Mouse (Mus musculus) G1E (cell line): ENCODE measurements at regions not wholly inside any gene's neighbourhood (a gene's known extent, or its start where the extent isn't known, plus 50 kb on each side); places are given as distances from the start of the nearest gene placed in this dataset.

Source experiments
- ATAC-seq: 2 replicates; pipeline ENCODE4 v1.8.0; 2016; ENCODE audit warnings: mild to moderate bottlenecking; ENCODE audit not compliant: insufficient number of reproducible peaks, poor library complexity, low FRiP score, severe bottlenecking; ENCODE audit errors: extremely low read depth
- DNase-seq: peaks from one replicate; pipeline ENCODE4 v3.0.0; 2012; ENCODE audit warnings: low spot score
- H3K27me3 ChIP-seq: 2 replicates; pipeline ENCODE4 v1.6.1; 2012; ENCODE audit warnings: mild to moderate bottlenecking, low read length, inconsistent platforms; ENCODE audit not compliant: insufficient read depth
- H3K36me3 ChIP-seq: replicated peaks from 2 replicates; pipeline ENCODE3; 2012; ENCODE audit warnings: mild to moderate bottlenecking, inconsistent platforms
- H3K4me1 ChIP-seq: 2 replicates; pipeline ENCODE4 v1.6.1; 2012; ENCODE audit warnings: low read depth, low read length, inconsistent platforms, mixed read lengths; ENCODE audit not compliant: insufficient read depth
- H3K4me3 ChIP-seq: 2 replicates; pipeline ENCODE4 v1.5.1; 2012; ENCODE audit warnings: low read depth, mild to moderate bottlenecking, inconsistent platforms, low read length, moderate library complexity, mixed read lengths
- H3K9me3 ChIP-seq: replicated peaks from 2 replicates; pipeline ENCODE4 v1.6.1; 2012; ENCODE audit warnings: inconsistent platforms
- CTCF ChIP-seq: IDR thresholded peaks from 2 replicates; pipeline ENCODE4 v1.5.1; 2012; ENCODE audit warnings: low read depth, low read length, inconsistent platforms, mixed read lengths
- GATA1 ChIP-seq: IDR thresholded peaks from 2 replicates; pipeline ENCODE4 v1.6.1; 2012; ENCODE audit warnings: borderline replicate concordance, low read length, inconsistent platforms, mixed read lengths
- GATA2 ChIP-seq: IDR thresholded peaks from 2 replicates; pipeline ENCODE4 v1.6.1; 2012; ENCODE audit warnings: low read depth, low read length, inconsistent platforms, borderline replicate concordance
- POLR2AphosphoS5 ChIP-seq: IDR thresholded peaks from 2 replicates; pipeline ENCODE4 v1.6.1; 2012; ENCODE audit warnings: low read depth, low read length, inconsistent platforms; ENCODE audit not compliant: insufficient replicate concordance
- TAL1 ChIP-seq: conservative IDR thresholded peaks from 2 replicates; pipeline ENCODE4 v1.6.1; 2012; ENCODE audit warnings: low read depth, low read length, inconsistent platforms, mixed read lengths

DNA sequence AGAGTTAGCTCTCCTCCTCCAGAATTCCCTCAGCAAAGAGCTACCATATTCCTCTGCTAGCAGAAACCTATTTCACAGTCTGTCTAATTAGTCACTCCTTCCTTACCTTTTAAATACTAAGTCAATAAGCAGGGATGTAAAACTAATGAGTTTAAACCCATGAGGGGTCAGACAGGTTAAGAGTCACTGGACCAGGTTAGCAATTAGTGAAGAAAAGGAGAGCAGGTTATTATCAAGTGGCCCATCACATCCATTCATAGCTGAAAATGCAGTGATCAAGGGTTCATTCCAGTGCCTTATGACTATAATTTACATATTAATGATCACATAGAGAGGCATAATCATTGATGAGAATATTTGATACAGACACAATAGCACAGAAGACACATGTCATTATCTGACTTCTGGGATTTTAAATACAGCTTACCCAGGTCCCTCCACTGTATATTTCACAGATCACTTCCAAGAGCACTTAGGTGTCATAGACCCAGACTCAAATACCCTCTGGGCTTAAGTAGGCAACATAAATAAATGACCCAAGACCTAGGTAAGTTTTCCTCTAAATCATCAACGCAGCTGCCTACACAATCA lies 355.4 kb upstream of the Rgma start:
- Histone ChIP-seq H3K27me3 (no peaks in the 10 kb centered on the region), H3K4me1 (no peaks in the 10 kb centered on the region), H3K9me3 (peaks cover 12% of the 10 kb centered on the region), H3K36me3 (no peaks in the 10 kb centered on the region), H3K4me3 (no peak overlapping the region)
- no peak for DNase-seq
- no peak for ATAC-seq
- TF ChIP-seq POLR2AphosphoS5 (no peak), GATA1 (no peak), TAL1 (no peak), CTCF (no peak), GATA2 (no peak)

DNA sequence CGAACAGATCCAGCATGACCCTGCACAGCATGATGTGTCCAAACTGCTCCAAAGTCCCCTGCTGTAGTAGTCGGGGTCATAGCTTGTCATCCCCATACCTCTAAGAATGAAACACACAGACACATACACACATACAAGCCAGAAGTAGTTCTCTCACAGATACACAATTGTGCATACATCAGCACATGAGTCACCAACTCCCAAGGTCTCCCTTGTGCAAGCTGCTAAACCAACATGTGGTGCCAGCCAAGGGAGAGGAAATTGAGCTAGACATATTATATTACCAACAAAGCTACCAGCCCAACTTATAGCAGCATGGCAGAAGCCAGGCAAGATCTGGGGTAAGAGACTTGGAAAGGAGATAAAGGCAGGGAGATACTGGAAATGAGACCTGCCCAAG lies 353.5 kb upstream of the Rgma start:
- DNase-seq = no peak

DNA sequence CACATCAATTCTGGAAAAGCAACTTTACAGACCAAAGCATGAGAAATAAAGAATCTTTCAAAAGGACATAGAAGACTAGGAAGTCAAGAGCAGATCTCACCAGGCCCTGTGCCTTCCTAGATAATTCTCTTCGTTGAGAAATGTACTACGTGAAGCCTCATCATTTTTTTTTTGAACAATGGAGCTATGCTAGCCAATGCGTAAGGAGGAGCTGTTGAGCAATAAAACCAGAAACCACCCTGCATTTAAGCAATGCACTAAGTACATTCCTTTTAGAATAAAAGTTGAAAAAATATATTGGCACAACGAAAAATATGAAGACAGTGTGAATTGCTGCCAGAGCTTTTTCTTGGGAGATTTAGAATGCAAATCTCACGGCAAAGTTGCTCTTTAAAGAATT lies 349.7 kb upstream of the Rgma start:
- no peaks in the 10 kb centered on the region for H3K27me3 ChIP-seq
- DNase-seq (no peak), ATAC-seq (no peak)
- no peak overlapping the region for H3K4me3 ChIP-seq
- TF ChIP-seq GATA1 (no peak), CTCF (no peak), TAL1 (no peak), GATA2 (no peak), POLR2AphosphoS5 (no peak)
- no peaks in the 10 kb centered on the region for H3K36me3 ChIP-seq
- no peaks in the 10 kb centered on the region for H3K4me1 ChIP-seq
- peaks cover 19% of the 10 kb centered on the region for H3K9me3 ChIP-seq

More for the DNA sequence above, 353.5 kb upstream of the Rgma start:
- H3K4me3 ChIP-seq = no peak overlapping the region
- peaks cover 13% of the 10 kb centered on the region; the same call in 1 of the 2 replicates for H3K9me3 ChIP-seq
- no peaks in the 10 kb centered on the region for H3K36me3 ChIP-seq
- no peaks in the 10 kb centered on the region for H3K27me3 ChIP-seq
- TF ChIP-seq CTCF (no peak), GATA1 (no peak), TAL1 (no peak), POLR2AphosphoS5 (no peak), GATA2 (no peak)
- ATAC-seq = no peak
- no peaks in the 10 kb centered on the region for H3K4me1 ChIP-seq

- TF ChIP-seq GATA1 = no peak
- no peak for TF ChIP-seq GATA2
- TF ChIP-seq TAL1 = no peak
- no peak for DNase-seq
These were observed 346.4 kb upstream of the Rgma start for GRCm38 (mm10) chr7:73028952-73029351.

GRCm38 (mm10) chr7:73031407-73031806 lies 343.9 kb upstream of the Rgma start:
- no peak for ATAC-seq

More at GRCm38 (mm10) chr7:73028952-73029351, 346.4 kb upstream of the Rgma start:
- H3K4me3 ChIP-seq = no peak overlapping the region
- ATAC-seq = no peak
- H3K9me3 ChIP-seq = peaks cover 22% of the 10 kb centered on the region
- no peaks in the 10 kb centered on the region for H3K4me1 ChIP-seq
- no peaks in the 10 kb centered on the region for H3K36me3 ChIP-seq
- H3K27me3 ChIP-seq = no peaks in the 10 kb centered on the region

DNA sequence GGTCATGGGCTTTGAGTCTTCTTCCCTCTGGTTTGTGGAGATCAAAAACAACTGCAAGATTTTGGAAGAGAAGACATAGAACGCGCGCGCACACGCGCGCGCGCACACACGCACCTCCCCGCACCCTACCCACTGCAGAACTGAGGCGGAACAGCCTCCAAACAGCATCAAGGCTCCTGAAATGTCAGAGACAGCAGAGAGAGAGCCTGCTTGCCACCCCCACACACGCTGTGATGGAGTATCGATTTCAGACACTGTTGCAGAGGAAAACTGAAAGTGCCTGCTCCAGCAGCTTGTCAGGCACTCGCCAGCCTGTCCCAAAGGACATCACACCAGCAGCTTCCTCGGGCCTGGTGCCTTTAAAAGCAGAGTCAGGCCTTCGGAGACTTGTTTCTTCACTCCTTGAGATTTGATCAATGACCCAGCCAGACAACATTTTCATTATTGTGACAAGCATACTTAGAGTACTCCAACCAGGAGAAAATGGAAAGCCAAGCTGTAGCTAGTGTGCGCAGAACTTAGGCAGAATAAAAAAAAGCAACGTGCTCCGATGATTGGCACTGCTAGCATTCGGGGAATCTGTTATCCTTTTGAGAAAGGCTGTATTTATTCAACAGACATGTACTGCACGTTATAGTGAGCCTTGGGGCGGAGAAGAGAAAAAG lies 342.9 kb upstream of the Rgma start:
- TF ChIP-seq GATA2 = no peak
- TF ChIP-seq GATA1 = no peak
- TF ChIP-seq POLR2AphosphoS5 = no peak
- TF ChIP-seq CTCF = no peak
- TF ChIP-seq TAL1 = no peak
- Histone ChIP-seq H3K4me1 (no peaks in the 10 kb centered on the region), H3K9me3 (peaks cover 37% of the 10 kb centered on the region), H3K27me3 (no peaks in the 10 kb centered on the region), H3K4me3 (no peak overlapping the region), H3K36me3 (no peaks in the 10 kb centered on the region)
- ATAC-seq = no peak
- DNase-seq = no peak

More at GRCm38 (mm10) chr7:73031407-73031806, 343.9 kb upstream of the Rgma start:
- no peaks in the 10 kb centered on the region for H3K36me3 ChIP-seq
- DNase-seq = no peak
- TF ChIP-seq GATA1 (no peak), CTCF (no peak), GATA2 (no peak), POLR2AphosphoS5 (no peak), TAL1 (no peak)
- H3K4me1 ChIP-seq = no peaks in the 10 kb centered on the region
- H3K9me3 ChIP-seq = peaks cover 31% of the 10 kb centered on the region
- no peak overlapping the region for H3K4me3 ChIP-seq
- no peaks in the 10 kb centered on the region for H3K27me3 ChIP-seq

DNA sequence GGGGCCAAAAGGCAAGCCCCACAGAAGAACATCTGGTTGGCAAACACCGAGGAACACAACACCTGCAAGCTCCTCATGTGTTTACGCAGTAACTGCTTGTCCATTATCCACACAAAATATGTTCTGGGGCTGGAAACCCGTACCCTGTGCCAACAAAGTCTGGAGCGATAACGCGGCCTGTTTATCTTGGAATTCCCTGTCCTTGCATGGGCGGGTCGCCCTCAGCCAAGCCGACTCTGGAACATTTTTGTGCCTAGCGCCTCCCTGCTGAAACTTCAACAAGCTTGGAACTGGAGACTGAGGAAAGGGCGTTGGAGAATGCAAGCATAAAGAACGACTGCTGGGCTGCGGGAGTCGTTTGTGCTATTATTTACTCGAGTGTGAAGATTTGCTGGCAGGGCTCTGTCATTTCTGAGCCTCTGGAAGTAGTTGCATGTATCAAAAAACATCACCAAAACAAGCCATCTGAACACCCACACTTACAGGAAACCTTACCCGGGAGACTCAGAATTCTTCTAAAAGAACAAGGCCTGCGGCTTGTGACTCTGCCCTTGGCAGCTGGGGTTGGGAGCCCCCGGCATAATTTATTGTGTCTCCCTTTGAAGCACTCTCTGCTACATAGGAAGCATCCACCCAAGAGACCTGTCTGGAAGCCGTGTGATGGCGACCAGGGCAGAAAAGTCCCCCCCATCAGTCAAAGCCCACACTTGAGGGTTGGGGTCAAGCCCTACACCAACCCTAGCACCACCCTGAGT lies 338.3 kb upstream of the Rgma start:
- Histone ChIP-seq H3K4me1 (no peaks in the 10 kb centered on the region), H3K36me3 (no peaks in the 10 kb centered on the region), H3K27me3 (no peaks in the 10 kb centered on the region), H3K4me3 (no peak overlapping the region), H3K9me3 (peaks cover 52% of the 10 kb centered on the region)
- no peak for DNase-seq
- TF ChIP-seq POLR2AphosphoS5 (no peak), GATA2 (no peak), CTCF (no peak), TAL1 (no peak), GATA1 (no peak)
- no peak for ATAC-seq
